Mouse (Mus musculus) urinary bladder, adult 18-20 months (tissue): ENCODE results near the gene Slc5a10.
"Not testable (repeated sequence)": the region's sequence is repeated elsewhere in the genome, so short reads cannot be mapped to it uniquely, and the experiment has no call there.

Experiments used
- DNase-seq, 2 experiments: peaks; one replicate each; pipeline ENCODE4 v3.0.0; 2022; ENCODE audit warnings: low spot score in 2 of 2, mixed read lengths in 2 of 2

The Slc5a10 gene

DNA sequence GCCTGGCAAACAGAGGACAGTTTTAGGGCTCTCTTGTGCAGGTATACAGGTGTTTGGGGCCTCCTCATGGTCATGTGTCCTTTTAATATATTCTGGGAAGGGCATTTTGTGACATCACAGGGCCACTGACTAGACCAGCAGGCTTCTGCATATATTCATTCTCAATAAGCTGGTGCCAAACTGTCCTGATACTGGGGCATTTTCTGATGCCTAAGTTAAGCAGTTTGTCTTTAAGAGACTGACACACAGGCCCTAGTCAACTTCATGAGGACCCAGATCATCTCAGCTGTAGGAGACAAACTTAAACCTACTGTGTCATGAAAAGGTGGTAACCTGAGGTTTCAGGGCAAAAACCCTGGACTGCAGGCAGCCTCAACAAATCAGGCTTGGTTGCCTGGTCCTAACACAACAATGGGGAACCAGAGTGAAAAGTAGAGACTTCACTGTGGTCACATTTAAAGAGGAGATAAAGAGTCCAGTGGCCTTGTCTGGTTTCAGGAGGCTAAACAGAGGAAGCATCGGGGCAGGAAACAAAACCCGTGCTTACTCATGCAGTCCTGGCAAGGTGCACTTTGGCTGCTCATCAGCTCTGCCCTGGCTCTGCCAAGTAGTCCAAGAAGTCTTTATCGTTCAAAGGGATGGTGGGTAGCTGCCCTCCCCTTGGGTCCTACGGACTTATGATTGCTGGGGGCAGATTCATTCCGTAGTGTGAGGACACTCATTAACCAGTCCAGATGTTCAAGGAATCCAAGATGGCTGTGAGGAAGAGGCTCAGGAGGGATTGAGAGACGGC is 72.5 kb downstream of the Slc5a10 start:
- DNase-seq = no peak

DNA sequence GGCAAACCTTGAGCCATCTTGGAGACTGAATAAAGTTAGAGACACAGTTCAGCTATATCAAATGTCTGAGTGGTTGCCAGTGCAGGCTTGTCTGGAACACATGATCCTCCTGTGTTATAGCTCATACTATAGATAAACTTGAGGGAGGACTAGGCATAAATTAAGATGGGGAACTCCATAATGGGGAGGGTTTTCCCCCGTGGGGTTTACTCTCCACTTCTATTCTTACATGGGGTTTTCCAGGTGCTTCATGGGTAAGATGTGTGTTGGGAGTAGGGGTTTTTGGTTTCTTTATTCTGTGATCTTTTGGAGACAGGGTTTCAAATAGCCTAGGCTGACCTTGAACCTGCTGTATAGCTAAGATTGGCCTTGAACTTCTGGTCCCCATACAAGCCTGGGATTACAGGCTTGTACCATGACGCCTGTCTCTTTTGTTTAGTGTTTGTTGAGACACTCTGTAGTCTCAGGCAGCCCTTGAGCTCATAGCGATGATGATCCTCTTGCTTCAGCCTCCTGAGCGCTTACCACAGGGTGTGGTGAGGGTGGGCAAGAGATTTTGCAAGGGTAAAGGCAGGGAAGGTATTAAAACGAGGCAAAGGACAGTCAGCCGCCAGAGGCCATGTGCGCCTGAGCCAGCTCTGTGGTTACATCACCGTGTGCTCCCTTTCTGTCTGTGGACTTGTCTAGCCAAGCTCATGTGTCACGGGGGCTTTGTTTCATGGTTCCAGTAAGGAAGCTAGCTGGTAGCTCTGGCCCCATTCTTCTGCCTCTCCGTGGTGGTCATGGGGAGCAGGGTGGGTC is 73.3 kb downstream of the Slc5a10 start:
- no peak for DNase-seq

DNA sequence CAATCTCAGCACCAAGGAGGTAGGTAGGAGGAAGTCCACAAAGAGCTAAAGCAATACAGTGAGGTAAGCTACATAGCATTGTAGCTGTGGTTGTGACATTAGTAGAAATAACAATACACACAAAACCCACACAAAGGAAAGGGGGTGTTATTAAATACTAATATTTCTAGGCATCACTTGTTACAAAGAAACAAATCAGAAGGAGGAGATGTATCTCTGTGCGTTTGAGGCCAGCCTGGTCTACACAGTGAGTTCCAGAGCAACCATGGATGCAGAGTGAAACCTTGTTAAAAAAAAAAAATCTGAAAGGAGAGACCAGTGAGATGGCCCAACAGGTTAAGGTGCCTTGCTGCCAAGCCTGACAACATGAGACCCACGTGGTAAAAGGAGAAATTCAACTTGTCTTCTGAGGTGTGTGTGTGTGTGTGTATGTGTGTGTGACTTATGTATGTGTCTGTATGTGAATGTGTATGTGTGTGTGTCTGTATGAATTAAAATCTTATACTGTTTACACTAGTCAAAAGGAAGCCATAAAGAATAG is 74.1 kb downstream of the Slc5a10 start:
- no peak for DNase-seq

DNA sequence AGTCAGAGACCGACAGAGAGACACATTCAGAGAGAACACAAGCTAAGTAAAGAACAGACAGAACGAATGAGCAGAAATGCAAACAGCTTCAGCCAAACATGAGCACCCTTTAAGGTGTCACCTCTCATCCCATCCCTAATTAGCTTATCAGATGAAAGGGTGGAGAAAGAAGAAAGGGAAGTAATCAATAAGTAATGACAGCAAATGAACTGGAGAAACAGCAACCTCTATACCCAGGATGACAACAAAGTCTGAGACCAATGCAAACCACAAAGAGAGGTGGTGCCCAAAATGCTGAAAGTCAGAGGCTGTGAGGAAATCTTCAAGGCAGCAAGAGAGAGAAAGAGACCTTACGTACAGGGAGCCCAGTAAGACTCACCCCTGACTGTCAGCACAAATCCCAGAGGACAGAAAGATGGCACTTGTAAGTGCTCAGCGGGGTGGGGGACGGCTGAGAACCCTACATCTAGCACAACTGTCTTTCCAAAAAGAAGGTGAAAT is 75.2 kb downstream of the Slc5a10 start:
- no peak for DNase-seq

DNA sequence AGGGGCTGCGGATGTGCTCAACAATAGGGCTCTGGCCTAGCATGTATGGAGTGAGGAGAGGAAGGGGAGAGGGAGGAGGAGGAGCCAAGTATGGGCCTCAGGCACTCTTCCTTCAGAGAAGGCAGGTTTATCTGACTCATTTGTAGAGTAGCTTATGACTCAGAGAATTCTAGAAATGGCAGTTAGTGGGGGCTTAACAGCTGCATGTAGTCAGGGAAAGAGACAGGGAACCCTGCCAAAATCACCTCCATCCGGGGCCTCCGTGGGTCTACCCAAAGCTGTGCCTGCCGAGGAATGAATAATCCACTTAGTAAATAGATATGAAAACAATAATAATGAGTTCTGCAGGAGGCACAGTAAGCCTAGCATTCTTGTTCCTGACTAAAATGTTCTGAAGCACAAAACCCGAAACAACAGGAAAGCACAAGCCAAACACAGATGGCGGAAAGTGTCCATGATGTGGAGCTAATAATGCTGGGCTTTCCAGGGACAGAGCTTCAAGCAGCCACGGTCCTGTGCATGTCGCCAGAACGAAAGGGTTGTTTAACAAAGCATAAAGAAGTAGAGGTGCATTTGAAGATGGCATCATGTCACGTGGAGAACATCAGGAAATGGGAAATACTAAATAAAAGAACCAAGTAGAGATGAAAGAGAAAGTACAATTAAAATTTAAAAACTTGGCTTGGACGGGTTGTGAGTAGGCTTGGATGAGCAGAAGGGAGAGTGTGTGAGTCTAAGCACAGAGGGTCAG is 75.9 kb downstream of the Slc5a10 start:
- DNase-seq = no peak

DNA sequence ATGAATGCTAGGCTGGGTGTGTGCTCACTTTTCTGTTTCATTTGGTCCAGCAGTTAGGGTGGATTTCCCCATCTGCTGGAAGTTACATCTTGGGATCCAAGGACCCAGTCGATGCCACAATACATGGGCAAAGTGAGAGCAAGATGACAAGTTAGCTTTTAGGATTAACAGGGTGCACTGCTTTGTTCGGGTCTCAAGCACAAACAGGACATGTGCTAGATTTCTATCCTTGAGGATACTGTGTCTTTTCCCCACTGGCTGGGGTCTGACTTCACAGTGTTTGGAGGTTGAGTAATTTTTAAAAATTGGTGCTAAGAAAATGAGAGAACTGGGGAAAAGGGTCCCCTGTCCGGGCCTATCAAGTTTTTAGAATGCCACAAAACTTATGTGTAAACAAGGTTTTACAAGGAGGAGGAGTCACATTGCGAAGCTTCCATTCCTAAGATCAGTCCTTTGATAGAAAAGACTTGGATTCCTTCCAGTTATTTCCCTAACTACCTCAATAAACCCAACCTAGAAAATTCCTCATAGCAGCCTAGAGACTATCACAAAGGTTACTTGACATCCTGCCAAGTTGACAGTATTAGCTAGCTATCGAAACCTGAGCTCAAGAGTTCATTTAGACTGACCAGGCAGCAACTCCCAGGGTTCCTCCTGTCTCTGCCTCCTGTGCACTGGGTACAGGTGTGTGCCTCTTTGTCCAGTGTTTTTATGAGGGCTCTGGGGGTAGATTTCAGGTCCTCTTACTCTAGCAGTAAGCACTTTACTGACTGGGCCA is 77.3 kb downstream of the Slc5a10 start:
- no peak for DNase-seq

DNA sequence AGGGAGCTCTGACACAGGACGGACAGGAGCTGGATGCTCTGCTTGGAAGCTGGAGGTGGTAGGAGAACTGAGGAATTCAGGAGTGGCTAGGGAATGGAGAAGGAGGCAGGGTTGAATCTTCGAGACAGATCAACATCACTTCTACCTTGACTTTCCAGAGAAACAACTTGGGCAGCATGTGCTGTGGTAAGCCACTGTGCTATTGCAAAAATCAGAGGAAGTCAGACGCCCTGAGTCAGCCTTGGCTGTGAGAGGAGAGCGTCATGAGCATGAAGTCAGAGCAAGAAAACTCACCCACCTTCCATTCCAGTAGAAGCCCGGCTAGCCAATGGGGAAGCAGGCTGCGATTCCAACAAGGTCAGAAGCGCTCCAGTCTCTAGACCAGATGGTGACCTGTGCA is 78.5 kb downstream of the Slc5a10 start:
- DNase-seq = no peak

DNA sequence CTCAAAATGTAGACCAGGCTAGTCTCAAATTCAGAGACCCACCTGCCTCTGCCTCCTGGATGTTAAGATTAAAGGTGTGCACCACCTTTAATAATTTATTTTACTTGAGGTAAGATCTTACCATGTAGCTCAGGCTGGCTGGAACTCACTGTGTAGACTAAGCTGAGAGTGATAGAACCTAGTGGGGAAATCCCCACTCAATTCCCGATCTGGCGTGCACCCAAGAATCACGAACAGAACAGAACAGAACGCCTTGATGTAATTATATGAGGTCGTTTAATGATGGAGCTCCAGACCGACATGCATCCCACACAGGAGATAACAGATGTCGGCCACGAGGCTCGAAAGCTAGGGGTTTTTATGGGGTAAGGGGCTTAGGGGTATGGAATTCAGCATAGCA is 80.0 kb downstream of the Slc5a10 start:
- DNase-seq = not testable (repeated sequence)

DNA sequence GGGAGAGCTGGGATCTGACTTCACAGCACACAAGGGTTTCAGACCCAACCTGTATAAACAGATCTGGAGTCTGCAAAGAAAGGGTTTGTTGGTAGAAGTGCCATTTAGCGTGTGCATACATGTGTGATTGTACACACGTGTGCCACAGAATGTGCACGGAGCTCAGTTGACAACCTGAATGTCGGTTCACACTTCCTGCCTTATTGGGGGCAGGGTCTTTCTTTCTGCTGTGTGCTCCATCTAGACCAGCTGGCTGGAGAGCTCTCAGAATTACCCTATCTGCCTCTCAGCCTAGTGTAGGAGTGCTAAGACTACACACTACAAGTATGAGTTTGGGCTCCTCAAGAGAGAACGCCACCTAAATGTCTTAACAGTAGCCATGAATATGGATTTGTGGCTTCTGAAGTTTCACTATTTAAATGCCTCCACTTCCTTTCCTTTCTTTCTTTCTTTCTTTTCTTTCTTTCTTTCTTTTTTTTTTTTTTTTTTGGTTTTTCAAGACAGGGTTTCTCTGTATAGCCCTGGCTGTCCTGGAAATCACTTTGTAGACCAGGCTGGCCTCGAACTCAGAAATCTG is 80.9 kb downstream of the Slc5a10 start:
- DNase-seq = no peak

DNA sequence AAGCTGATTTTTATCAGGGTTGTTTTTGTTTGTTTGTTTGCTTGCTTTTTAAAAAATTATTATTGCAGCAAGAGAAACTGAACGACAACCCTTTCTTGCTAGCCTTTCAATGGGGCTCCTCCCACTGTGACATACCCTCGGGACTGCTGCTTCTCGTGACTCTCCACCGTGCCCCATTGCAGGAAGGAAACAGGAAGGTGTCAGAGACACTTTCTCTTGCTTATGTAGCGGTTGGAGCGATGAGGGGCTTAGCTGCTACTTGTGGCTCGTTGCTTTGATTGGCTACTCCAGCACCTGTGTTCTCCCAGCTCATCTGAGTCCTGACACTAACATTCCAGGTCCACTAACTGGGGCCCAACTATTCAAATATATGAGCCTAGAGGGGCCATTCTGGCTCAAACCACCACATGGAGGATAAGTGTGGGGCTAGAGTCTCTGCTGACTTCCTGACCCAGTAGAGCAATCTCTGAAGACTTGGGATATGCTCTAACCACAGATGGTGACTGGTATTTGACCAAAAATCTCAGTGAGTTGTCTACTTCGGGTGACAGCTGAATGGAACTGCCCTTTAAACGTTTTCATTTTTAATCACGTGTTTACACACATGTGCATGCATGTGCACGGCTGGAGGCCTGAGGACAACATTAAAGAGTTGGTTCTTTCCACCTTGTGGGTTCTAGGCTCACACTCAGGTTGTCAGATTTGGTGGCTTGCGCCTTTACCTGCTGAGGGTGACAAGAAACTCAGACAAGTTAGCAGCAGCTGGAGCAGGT is 81.7 kb downstream of the Slc5a10 start:
- no peak for DNase-seq

DNA sequence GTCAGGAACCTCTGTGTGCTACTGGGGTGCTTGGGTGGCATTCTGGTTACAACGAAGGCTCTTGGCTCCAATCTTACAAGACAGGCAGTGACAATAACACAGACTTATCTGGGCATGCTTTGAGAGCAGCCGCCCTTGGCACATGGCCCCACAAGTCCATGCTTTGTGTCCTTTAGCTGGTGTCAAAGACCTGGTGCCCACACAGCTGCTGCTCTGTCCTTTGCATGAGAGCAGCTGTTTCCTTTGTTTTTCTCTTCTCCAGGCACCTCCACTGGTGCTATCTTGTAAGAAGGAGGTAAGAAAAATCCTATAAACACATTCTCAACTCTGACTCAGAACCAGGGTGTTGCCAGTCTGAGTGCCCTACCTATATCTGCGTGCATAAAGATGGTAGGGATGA is 82.8 kb downstream of the Slc5a10 start:
- no peak for DNase-seq

DNA sequence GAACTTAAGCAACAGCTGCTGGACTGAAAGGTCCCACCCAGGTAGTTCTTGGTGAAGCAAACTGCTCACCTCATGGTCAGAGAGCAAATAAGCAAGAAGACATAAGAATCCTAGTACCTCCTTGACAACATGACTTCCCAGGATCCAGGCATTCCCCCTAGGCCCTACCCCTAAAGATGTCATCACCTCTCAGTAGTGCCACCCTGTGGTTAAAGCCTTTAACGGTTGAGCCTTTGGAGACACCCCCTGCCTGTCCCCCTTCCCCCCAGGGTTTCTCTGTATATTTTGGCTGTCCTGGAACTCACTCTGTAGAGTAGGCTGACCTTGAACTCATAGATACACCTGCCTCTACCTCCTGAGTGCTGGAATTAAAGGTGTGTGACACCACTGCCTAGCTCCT is 83.2 kb downstream of the Slc5a10 start:
- DNase-seq = no peak

DNA sequence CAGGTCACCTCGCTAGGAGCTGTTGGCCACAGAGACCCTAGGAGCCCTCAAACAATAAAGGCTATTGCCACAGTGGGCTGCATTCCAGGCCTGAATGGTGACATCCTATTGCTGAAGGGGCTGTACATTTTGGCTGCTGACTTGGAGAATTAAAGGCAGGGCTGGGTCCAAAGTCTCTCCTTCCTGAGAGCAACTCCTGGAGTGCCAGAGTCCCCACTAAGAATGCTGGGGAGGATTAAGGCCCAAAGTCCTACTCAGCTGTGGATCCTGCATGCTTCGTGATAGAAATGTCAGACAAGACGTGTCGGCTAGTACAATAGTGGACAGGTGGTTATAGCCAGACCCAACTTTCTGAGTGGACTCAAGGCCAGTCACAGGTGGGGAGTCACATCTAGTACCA is 84.3 kb downstream of the Slc5a10 start:
- DNase-seq = not testable (repeated sequence)

DNA sequence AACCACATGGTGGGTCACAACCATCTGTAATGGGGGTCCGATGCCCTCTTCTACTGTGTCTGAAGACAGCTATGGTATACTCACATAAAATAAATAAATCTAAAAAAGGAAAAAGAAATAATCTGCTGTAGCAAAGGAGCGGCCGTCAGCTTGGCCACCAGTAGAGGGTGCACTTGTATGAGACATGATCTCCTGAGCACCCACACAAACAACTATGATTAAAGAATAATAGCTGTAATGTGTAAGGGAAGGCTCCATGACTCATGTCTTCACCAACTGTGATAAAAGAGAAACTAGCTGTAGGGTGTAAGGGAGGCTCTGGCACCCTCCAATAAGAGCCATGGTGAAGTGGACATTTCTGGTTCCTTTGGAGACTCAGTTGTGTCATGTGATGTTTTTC is 91.0 kb downstream of the Slc5a10 start:
- no peak for DNase-seq

DNA sequence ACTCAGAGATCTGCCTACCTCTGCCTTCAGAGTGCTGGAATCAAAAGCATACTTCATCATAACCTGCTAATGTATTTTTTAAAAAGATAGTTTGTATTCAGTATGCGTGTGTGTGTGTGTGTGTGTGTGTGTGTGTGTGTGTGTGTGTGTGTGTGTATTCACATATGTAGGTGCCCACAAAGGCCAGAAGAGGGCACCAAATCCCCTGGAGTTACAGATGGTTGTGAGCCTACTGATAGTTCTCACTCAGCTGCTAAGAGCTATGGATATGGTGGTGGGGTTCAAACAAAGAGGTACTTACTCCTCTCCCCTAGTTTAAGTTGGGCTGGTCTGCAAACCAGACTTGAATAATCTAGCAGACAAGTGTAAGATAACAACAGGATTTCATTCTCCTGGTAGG is 94.1 kb downstream of the Slc5a10 start:
- no peak for DNase-seq

DNA sequence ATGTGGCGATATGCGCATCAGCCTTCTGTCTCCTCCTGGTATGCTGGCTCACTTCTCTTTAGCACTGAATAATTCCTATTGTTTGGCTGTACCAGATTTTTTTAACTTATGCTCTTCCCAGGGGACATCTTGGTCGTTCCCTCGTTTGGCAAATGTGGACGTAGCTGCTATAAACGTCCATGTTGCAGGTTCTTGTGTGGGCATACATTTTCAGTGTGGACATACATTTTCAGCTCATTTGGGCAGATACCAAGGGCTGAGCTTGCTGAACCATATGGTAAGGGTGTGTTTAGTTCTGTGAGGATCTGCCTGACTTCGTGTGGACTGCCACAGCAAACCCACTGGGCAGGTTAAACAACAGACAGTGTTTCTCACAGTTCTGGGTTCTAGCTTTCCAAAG is 95.5 kb downstream of the Slc5a10 start:
- DNase-seq = no peak
